Mouse (Mus musculus) yolk sac, embryonic 10.5 days (tissue): ENCODE data around the gene Cdk5rap3.

Source experiments
- DNase-seq: peaks from one replicate; pipeline ENCODE4 v3.0.0-alpha.2; 2017; ENCODE audit warnings: low spot score

Gene Cdk5rap3

DNA sequence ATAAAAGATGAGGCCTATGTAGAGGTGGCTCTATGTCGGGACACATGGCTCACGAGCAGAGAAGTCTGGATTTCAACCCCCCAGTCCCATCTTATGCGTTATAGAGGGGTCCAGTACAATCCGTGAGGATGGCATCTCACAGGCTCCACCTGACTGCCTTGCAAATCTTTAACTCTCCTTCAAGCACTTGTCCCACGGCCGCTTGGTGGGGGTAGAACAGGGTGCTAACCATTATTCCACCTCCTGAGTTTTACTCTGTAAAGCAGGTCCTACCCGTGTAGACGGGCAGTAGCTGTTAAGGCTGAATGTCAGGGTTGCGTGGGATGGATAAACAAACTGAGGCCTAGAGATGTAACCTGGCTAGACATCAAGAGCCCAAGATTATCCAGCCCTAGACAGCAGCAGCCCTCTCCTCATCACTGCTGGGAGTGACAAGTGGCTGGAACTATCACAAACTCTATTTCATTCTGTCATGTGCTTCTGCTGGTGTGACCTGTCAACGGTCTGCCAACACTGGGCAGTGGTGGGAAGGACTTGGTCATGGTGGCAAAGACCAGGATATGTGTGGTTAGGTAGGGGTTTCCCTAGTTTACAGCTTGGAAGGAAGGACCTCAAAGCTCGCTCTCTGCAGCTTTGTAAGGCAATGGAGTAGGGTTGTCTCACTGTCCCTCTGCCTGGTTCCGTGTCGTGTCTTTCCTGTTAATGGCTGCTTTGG lies 17.4 kb upstream of the Cdk5rap3 start:
- DNase-seq, result no peak

DNA sequence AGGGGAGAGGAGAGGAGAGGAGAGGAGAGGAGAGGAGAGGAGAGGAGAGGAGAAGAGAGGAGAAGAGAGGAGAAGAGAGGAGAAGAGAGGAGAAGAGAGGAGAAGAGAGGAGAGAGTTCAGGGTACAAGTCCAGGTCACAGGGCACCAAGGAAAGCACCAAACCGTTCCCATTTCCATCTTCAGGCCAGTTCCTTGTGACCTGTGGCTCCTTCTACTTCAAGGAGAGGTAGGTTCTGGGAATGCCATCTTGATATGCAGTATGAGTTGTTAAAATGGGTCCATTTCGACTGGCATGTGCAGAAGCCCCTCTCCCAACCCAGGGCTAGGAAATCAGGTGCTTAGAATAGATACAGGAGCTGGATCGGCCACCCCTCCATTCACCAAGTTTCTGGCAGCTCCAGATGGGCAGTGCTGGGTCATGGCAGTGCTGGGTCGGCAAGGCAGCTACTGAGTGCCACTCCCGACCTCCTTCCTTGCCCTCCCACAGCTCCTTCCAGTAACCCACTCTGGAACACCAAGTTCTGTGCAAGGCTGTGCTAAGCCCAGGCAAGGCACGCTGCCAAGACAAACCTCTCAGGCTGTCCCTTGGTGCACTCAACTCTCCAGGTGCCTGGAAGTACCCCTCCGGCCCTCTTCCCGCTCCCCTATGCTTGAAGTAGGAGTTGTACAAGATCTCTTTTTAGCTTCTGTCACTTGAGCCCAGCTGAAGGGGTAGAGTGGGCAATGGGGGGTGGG lies 15.2 kb upstream of the Cdk5rap3 start:
- no peak for DNase-seq

DNA sequence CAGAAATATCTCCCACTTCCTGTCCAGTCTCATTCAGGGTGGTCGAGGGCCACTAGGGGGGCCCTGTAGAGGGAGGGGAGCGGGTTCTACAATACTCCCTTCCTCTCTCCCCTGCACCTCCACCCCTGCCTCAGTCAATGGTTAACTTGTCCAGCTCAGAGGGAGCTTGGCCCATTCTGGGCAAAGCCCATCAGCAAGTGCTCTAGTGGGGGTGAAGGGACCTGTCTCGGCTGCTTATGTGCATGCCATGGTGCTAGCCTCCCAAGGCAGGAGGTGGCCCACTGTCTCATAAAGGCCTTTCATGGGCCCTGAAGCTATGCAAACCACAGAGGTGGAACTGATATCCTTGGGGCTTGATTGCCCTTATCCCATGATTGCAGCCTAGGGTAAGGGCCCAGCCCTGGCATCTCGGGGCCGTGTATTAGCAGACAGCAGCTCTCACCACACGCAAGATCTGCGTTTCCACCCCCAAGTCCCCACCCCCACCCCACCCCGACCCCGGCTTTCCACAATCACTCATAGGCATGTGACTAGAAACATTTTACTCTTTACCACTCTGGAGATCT lies 13.6 kb upstream of the Cdk5rap3 start:
- no peak for DNase-seq

DNA sequence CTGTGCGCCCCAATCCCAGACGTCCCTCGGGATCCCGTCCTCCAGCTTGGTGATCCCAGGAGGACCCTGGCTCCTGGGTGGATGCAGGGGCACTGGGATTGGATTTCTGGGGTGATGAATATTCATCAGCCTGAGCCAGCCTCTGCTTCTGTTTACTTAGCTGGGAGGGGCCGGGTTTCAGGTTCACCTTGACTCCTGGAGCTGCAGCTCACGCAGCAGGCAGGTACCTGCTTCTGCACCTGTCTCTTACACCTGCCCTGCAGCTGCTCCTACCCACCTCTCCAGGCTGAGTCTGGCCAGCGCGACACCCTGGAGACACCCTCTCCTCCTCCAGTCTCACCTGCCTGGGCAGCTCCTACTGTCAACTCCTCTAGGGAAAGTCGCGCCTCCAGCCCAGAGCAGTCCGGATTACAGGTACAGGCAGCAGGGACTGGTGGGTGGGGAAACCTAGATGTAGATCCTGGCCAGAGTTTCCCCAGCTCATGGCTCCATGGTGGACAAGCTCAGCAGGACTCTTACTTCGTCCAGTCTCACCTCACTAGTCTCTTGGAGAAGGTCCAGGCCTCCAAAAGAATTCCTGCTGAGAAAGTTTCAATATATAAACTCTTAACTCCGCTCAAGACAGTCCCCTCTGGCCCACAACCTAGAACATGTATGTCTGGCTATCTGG lies 12.9 kb upstream of the Cdk5rap3 start:
- no peak for DNase-seq

DNA sequence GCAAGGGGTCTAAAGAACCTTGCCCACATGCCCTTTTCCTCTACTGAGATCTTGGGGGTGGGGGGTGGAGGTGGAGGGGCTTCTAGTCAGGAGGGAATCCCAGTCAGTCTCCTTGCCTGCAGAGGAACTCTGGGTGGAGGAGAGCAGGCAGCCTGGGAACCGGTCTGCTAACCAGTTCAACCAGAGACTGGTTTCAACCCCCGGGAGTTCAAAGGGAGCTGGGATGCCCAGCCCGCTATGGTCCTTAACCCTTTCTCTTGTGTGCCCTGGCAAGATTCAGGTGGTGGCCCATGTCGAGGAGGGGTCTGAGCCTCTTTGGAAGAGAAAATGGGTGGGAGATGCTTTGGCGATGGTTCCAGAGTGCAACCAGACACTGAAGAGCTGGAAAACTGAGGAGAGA lies 12.4 kb upstream of the Cdk5rap3 start:
- no peak for DNase-seq

DNA sequence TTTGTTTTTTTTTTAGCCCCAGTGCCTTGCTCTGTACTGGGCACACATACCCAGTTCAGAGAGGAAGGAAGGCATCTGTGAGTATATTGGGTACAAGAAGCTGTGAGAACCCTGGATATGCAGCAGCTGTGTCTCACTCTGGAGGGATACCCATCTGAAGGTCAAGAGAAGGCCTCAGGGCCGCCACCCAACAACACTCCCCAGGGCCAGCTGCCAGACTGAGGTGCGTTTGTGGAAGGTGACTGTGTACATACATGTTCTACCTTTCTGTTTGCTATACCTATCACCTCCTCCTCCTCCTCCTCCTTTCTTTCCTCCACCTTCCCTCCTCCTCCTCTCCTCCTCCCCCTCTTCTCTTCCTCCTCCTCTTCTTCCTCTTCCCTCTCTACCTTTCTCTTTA lies 11.8 kb upstream of the Cdk5rap3 start, which contains the start of gene Prr15l:
Gene Prr15l (plus strand): TSS at position 17 of the 400 bp plus-strand sequence.
- no peak for DNase-seq

DNA sequence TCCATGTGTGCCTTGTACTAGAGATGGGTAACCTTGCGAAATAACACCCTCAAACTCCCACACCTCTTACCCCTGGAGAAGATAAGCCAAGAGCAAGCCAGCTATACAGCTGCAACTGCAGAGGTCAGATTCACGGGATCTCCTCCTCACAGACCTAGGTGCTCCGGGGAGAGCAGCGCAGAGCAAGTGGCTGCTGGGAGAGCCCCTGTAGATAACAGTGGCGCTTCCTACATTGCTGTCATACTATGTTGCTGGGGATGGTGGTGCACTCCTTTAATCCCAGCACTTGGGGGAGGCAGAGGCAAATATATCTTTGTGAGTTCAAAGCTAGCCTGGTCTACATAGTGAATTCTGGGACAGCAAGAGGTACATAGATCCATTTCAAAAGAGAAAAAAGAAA lies 10.3 kb upstream of the Cdk5rap3 start:
- DNase-seq, result no peak

DNA sequence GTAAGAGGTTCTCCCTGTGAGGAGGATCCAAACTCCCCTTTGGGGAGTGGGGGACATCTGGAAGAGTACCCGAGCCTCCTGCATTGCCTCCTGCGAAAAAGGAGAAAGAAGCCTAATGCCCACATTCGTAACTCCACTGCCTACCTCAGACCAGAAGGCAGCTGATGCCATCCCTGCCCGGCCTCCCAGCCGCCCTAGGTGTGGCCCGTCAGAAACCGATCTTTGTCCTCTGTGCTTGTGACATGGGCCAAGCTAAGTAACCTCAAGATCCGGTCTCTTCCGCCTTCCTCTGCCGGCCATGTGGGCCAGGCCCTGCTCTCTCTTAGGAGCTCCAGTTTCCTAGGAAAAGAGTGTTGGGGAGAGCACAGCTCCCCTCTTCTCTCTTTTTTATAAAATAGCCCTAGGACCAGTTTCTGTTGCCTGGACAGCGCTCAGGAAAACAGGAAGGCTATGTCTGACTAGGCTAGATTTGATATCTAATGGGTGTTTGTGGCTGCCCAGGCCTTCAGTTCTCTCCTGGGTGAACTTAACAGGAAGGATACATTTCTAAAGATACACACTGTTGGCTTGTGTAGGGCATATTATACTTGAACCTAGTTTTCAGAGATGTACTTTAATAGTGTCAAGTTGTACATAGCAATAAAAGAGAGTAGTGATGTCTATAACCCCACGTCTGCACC lies 9.3 kb upstream of the Cdk5rap3 start:
- no peak for DNase-seq

DNA sequence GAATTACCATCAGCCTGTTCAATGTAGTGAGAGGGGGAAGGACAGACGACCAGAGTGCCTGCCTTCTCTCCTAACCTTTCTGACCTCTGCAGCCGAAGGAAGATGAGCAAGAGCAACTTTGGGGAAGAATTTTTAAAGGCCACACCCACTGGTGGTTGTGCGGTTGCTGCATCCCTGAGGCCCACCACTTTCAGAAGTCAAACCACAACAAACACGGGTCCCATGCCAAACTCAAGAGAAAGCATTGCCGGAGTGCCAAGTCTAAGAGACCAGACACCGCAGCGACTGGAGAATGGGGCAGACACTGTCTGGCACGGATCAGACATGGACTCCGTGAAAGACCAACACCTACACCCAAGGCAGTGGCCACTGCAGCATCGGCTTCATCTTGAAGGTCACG lies 8.6 kb upstream of the Cdk5rap3 start:
- DNase-seq, result no peak

DNA sequence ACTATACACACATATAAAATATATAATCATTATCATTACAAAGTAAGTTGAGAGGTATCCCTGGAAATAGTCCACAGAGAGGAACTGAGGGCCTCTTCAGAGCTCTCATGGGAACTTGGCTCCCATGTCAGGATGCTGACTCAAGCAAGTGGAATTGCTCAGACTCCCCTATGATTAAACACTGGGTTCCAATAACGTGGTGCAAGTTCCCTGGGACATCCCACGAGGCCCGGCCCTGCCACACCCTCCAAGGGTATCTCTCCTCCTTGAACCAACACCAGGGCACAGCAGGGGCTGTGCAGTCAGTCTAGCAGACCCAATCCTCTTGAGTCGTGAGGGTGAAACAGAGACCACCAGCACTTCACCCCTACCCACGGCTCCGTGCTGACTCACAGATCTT lies 2.7 kb upstream of the Cdk5rap3 start:
- DNase-seq, result no peak

DNA sequence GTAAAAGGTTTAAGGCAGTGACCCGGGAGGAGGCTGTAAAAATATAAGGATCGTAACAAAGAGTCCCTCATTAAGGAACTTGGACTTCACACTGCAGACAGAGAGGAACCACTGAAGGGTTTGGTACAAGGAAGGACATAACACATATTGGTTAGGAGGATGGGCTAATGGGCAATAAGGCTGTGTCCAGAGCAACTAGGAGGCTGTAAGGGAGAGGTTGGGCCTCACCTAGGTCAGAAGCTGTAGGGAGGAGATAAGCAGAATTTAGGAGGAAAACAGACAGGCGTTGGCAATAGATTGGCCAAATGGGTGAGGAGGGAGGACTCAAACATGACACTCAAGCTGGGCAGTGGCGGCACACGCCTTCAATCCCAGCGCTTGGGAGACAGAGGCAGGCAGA lies 1.1 kb upstream of the Cdk5rap3 start:
- no peak for DNase-seq

DNA sequence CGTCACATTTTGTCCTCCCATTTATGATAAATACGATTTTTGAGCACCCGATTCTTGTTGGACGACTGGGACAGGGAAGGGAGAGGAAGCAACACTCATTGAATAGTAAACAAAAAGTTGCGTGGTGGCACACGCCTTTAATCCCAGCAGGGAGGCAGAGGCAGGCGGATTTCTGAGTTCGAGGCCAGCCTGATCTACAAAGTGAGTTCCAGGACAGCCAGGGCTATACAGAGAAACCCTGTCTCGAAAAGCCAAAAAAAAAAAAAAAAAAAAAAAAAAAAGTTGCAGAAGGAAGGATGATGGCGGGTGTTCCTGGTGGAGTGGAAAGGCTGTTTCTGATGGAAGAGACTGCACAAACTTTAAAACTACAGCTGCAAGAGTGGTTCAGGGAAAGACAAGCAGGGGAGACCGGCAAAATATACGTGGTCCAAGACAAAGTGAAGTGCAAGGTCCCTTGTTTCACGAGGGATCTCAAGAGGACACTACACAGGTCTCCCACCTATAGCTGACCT lies 645 bp upstream of the Cdk5rap3 start:
- no peak for DNase-seq

DNA sequence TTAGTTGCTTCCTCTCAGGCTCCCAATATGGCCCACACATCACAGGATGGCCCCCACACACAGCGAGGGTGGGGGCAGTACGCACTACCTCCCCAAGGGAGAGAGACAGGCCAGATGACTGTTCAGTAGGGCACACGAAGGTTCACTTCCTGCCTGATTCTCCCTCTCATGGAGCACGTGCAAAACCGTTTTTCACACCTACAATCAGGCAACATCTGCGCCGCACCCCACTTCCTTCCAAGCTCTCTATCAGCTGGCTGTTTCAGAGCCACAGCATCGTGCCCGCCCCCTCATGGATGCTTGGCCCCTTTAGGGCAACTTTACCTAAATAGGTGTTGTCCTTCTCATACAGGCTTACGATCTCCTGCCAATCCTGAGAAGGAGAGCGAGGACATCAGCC lies 3.6 kb downstream of the Cdk5rap3 start:
- DNase-seq, result no peak

DNA sequence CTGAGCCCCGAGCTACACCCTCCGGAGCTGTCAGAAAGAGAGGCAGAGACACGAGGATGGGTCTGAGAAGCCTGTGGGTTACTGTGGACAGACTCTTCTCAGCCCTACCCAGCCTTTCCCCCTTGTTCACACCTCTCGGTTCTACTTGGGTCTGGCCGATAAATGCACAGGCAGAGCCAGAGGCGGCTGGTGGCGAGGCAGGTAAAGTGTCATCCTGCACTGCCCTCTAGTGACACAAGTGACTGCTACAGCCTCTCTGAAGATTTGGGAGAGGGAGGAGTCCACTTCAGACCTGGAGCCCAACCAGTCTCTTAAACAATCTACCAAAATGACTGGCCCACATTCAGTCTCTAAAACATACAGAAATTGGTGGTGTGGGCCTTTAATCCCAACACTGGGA lies 6.3 kb downstream of the Cdk5rap3 start:
- peak; percentile 67 for DNase-seq

DNA sequence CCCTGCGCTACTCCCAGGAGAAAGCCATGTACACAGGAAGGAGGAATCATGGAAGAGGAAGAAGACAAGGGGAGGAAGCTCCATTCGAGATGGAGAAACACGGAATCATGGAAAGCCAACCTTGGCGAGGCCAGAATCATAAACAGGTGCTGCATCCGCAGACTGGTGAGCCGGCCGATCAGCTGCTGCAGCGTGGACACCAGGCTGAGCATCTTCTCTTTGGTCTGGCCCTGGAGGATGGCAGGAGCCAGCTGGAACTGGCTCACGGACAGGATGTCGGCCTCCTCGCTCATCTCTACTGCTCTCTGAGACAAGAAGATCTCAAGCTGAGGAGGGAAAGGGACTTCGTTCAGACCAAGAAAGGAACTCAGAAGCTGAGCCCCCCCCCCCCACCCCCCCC lies 7.7 kb downstream of the Cdk5rap3 start:
- no peak for DNase-seq

DNA sequence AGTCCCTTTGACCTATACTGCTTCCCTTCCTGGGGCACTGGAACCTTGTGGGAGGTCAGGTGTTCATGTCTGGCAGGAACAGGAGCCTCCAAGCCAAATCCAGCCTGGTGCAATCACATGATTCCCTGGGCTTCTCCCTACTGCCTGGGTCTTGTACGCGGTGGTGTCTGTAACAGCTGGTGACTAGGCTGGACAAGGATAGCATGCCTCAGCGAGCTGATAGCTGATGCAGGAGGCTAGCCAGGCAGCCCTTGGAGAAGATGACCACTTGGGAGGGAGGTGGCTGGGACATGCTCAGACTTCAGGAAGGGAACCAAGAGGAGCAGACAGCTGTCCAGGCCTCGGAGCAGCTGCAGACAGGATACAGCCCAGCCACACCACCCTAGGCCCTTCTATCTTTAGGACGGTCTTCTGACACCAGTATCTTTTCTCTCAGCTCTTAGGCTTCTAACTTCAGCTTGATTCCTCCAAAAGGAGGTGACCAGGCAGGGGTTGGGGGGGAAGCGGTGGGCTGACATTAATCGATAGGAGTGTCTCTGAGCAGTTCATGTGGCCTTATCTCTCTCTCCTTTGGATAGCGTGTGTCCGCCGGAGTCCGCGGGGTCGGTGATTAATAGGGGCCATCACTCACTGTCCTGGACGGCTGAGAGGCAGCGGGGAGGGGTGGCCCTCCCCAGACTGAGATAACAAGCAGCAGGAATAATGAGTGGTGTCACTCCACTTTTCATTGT lies 9.7 kb downstream of the Cdk5rap3 start:
- no peak for DNase-seq

DNA sequence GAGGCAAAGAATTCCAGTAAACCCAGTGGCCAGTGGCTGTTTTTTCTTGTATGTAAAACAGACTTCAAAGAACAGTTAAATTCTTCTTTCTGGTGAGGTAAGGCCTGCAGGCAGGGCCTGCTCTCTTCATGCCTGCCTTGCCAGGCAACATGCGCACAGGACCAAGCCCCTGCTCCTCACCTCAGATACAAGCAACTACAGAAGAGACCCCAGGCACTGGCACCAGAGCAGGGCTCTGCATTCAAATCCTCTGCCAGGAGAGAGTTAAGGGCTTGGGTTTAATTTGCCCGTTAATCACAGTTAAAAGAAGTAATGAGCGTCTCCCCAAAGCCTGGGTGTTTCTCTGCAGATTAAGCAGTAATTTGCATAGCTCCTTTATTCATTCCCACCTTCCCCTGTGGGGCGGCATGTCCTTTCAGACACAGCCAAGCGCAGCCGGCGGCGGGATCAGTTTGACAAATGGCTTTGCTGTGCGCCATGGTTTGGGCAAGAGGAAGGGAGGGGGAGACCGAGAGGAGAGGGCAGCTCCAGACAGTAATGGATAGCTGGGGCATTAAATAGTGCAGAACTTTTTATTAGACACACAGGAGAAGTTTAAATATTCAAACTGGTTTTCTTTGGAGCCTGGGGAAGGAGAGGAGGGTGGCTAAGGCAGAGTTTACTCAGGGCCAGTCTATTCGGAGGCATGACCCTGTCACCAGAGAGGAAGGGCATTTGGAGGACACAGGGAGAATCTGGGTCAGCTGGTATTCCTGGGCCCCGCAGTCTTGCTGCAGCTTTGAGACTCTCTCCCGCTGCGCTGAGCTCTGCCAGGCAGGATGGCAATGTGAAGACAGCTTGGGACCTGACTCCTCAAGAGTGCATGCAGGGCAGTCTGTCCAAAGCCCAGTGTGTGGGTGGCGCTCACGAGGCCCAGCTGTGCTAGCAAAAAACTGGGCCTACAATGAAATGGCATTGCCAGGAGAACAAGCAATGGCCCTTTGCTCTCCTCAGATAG lies 13.4 kb downstream of the Cdk5rap3 start:
- no peak for DNase-seq

DNA sequence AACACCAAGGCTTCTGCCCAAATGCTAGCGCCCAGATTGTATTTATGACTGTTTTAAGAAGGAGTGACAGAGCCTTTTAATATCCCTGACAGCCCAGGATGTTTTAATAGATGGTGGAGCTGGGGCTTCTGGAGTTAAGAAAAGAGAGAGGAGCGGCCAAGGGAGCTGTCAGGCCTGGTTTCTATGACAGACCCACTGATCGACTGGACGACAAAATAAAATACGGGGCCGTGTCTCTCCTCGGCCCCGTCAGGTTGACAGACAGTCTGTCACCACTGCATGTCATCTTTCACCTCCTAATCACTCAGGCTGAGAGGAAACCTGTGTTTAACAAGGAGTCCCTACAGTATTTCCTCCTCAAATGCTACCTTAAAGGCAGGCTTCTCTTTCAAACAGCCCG lies 15.0 kb downstream of the Cdk5rap3 start:
- no peak for DNase-seq

DNA sequence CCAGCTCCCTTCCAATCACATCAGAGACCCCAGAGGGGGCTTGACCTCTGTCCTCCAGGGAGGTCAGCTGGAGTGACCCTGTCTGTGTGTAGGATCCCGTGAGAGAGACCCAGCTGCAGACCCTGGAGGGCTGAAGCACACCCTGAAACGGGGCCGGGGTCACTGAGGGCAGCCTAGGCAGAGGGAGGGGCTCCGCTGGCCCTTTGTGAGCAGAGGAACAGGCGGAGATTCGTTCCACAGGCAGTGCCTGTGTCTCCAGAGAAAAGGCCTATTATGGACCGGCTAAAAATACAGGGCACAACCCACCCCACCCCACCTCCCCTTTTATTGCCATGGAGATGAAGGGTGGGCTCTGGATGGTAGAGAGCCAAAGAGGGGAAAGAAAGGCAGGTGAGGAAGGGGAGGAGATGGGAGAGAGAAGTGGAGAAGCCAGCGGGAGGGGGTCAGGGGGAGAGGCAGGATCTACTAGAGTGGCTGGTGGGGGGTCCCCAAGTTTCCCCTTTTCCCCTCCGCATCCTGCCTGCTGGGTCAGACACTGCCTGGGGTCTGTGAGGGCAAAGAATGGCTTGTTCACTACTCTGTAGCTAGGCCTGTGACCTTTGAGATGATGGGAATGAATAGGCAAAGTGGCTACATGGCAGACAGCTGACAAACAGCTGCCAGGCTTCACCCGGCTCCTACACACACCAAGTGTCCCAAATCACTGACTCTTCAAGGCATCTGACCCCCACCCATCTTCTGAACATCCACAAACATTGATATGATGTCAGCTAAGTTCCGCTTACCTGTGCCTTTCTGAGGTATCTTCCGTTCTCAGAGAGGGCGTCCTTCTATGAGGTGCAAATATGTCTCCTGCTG lies 16.6 kb downstream of the Cdk5rap3 start:
- peak; percentile 53 for DNase-seq
